Mouse (Mus musculus) forebrain, embryonic 13.5 days (tissue): ENCODE measurements at regions not wholly inside any gene's neighbourhood (a gene's known extent, or its start where the extent isn't known, plus 50 kb on each side); places are given as distances from the start of the nearest gene placed in this dataset.

Experiments
- ATAC-seq: fragments of 200-750 bp; cut with Nextera tagmentation; 2 replicates; pipeline ENCODE4 v1.8.0; 2017
- H3K27ac ChIP-seq: fragments of 300-500 bp; sonication (generic); 2 replicates; pipeline ENCODE4 v1.5.1; 2015; ENCODE audit warnings: inconsistent platforms, mild to moderate bottlenecking, moderate library complexity
- H3K27me3 ChIP-seq: fragments of 300-500 bp; sonication (generic); 2 replicates; pipeline ENCODE4 v1.6.1; 2015; ENCODE audit warnings: mild to moderate bottlenecking, inconsistent platforms
- H3K36me3 ChIP-seq: fragments of 300-500 bp; sonication (generic); 2 replicates; pipeline ENCODE4 v1.6.1; 2015; ENCODE audit warnings: mild to moderate bottlenecking, inconsistent platforms; ENCODE audit not compliant: poor library complexity, severe bottlenecking
- H3K4me1 ChIP-seq: fragments of 300-500 bp; sonication (generic); 2 replicates; pipeline ENCODE4 v1.6.1; 2015; ENCODE audit warnings: inconsistent platforms
- H3K4me2 ChIP-seq: fragments of 300-500 bp; sonication (generic); 2 replicates; pipeline ENCODE4 v1.6.1; 2015; ENCODE audit warnings: inconsistent platforms, mild to moderate bottlenecking, moderate library complexity
- H3K4me3 ChIP-seq: fragments of 300-500 bp; sonication (generic); 2 replicates; pipeline ENCODE4 v1.5.1; 2015; ENCODE audit warnings: mild to moderate bottlenecking, inconsistent platforms
- H3K9ac ChIP-seq: fragments of 300-500 bp; sonication (generic); 2 replicates; pipeline ENCODE4 v1.6.1; 2015; ENCODE audit warnings: mild to moderate bottlenecking, inconsistent platforms
- H3K9me3 ChIP-seq: fragments of 300-500 bp; sonication (generic); replicated peaks from 2 replicates; pipeline ENCODE4 v1.6.1; 2016; ENCODE audit warnings: inconsistent platforms
- WGBS: fragments of 180-500 bp; shearing (Covaris S2); methylation state at CpG from one replicate; pipeline ENCODE4 v1.1.7; 2015; 5-methylcytosine and 5-hydroxymethylcytosine counted together

DNA sequence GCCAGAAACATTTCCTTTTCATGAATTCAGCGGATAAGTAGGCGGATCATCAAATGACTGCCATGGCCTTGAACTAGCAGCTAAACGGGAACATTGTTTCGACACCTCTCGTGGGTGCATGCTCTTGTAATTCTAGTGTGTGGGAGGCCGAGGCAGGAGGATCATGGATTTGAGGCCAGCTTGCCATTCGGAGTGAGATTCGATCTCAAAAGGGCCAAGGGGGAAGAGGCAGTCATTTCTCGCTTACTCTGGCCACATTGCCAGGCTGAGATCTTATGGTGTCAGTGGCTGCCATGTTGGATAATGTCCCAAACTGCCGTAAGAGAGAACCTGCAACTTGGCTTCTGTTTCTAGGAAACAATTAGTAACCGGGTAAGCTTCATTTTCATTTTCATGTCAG is 327.7 kb downstream of the Med13l start:
- Histone ChIP-seq H3K27me3 (no peaks in the 10 kb centered on the region), H3K36me3 (no peaks in the 10 kb centered on the region), H3K9me3 (no peaks in the 10 kb centered on the region), H3K4me2 (no peak overlapping the region), H3K27ac (no peak overlapping the region), H3K4me1 (peaks cover 8% of the 10 kb centered on the region), H3K9ac (no peak overlapping the region), H3K4me3 (no peak overlapping the region)
- ATAC-seq = no peak
- WGBS = 92% methylated on average over 11 of the region's 11 CpGs

DNA sequence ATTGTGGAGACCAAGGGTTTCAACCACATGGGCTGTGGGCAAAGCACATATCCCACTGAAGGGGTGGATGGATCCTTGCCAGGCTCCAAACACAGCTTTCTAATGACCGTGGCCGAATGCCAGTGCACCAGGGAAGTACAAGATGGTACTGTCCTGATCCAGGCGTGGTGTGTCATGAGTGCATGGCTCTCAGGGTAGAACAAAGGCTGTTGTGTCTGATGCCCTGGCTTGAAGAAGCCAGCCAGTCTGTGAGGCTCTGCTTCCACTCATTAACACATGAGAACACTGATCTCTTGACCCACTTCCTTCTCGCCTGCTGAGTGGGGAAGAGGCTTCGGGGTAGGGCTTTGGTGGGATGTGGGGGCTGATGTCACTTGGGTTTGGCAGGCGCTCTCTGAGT is 330.7 kb downstream of the Med13l start:
- no peaks in the 10 kb centered on the region for H3K36me3 ChIP-seq
- no peak overlapping the region for H3K9ac ChIP-seq
- 62% methylated on average over 6 of the region's 6 CpGs for WGBS
- H3K4me2 ChIP-seq = no peak overlapping the region
- no peaks in the 10 kb centered on the region for H3K9me3 ChIP-seq
- peak; percentile 57; the same call in 1 of the 2 replicates for ATAC-seq
- no peak overlapping the region for H3K27ac ChIP-seq
- no peak overlapping the region for H3K4me3 ChIP-seq
- no peaks in the 10 kb centered on the region for H3K27me3 ChIP-seq
- peaks cover 8% of the 10 kb centered on the region for H3K4me1 ChIP-seq

DNA sequence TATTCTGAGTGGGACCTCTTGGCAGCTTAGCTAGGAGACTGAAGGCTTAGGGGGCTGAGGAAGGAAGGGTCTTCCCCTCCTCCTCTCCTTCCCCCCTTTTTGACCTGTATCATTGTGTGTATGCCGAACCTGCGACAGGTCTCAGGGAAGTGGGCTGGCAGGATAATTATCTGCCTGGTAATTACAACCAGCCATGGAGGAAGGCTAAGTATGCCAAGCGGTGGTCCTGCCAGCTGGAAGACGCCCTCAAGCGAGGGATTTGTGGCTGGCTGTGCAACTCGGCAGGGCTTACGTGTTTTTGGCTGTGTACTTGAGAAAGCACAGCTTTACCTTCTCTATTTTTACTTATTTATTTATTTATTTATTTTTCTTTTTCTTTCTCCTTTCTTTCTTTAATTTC is 347.7 kb downstream of the Med13l start:
- WGBS = 62% methylated on average over 7 of the region's 7 CpGs
- Histone ChIP-seq H3K4me3 (no peak overlapping the region), H3K4me2 (no peak overlapping the region), H3K4me1 (no peaks in the 10 kb centered on the region), H3K9ac (no peak overlapping the region), H3K27ac (no peak overlapping the region), H3K27me3 (peaks cover 4% of the 10 kb centered on the region), H3K9me3 (peaks cover 8% of the 10 kb centered on the region), H3K36me3 (no peaks in the 10 kb centered on the region)
- no peak for ATAC-seq

DNA sequence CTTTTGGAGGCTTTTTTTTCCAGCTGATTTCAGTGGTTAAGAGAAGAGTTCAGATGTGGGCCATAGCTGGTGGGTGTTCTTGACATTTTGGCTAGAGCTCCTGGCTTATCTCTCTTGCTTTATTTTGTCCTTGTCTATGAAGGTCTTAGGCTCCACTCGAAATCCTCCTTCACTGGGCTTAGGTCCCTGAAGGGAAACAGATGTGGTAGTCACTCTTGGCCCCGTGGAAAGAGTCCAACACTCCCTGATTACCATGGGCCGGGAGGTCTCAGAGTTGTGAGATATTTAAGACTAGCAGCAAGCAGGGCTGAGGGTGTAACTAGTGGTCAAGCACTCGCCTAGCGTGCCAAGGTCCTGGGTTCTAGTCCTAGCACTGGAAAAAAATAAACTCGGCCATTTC is 349.3 kb downstream of the Med13l start:
- Histone ChIP-seq H3K27me3 (peaks cover 7% of the 10 kb centered on the region), H3K9ac (no peak overlapping the region), H3K36me3 (no peaks in the 10 kb centered on the region), H3K4me3 (no peak overlapping the region), H3K9me3 (no peaks in the 10 kb centered on the region), H3K4me1 (peaks cover 7% of the 10 kb centered on the region), H3K4me2 (no peak overlapping the region), H3K27ac (no peak overlapping the region)
- ATAC-seq = no peak
- 88% methylated on average over 6 of the region's 6 CpGs for WGBS

DNA sequence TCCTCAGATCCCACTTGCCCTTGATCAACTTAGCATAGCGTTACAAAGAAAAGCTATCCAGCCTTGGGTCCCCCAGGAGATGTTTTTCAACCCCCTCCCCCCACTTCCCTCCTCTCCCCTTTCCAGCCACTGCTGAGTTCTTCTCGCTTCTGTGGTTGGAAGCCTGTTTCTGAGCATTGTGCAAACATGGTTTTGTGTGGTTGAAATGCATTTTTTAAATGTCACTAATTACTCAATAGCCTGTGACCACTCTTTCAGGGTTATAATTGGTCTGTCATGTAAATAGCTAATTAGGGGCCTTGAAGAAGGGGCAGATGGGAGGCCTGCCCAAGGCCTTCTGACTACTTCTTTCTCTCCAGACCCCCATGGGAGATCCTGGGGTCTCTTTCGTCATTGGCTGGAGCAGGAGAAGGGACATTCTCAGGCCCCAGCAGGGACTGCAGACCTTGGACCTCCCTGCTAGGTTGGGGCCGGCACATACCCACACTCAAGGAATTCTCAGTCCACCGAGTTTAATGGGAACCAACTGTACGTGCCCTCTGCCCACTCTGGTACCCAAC is 353.8 kb downstream of the Med13l start:
- H3K27ac ChIP-seq = no peak overlapping the region
- no peak for ATAC-seq
- H3K4me3 ChIP-seq = no peak overlapping the region
- H3K9me3 ChIP-seq = no peaks in the 10 kb centered on the region
- H3K9ac ChIP-seq = no peak overlapping the region
- peaks cover 14% of the 10 kb centered on the region for H3K27me3 ChIP-seq
- 41% methylated on average over 6 of the region's 6 CpGs for WGBS
- no peaks in the 10 kb centered on the region for H3K36me3 ChIP-seq
- H3K4me2 ChIP-seq = no peak overlapping the region
- H3K4me1 ChIP-seq = peaks cover 7% of the 10 kb centered on the region

DNA sequence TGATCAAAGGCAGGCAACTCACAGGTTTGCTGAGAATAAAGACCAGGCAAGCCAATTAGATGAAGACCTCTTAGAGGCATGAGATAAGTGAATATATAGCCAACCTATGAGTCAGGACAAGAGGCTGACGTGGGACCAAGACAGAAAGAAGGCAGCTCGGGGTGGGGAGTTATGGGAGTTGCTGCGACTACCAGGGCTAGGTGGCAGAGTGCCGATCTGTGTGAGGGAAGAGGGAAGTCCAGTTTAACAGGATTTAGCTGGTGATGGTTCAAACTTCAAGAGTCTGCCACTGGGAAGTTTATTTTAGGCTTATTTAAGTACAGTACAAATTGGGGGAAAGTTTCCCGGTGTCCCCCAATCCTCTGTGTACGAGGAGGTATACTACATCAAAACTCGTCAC is 362.9 kb downstream of the Med13l start:
- no peak overlapping the region for H3K4me2 ChIP-seq
- H3K27me3 ChIP-seq = peaks cover 20% of the 10 kb centered on the region
- WGBS = 91% methylated on average over 7 of the region's 7 CpGs
- ATAC-seq = no peak
- no peak overlapping the region for H3K4me3 ChIP-seq
- H3K9ac ChIP-seq = no peak overlapping the region
- no peaks in the 10 kb centered on the region for H3K9me3 ChIP-seq
- no peaks in the 10 kb centered on the region for H3K36me3 ChIP-seq
- H3K4me1 ChIP-seq = no peaks in the 10 kb centered on the region
- no peak overlapping the region for H3K27ac ChIP-seq

DNA sequence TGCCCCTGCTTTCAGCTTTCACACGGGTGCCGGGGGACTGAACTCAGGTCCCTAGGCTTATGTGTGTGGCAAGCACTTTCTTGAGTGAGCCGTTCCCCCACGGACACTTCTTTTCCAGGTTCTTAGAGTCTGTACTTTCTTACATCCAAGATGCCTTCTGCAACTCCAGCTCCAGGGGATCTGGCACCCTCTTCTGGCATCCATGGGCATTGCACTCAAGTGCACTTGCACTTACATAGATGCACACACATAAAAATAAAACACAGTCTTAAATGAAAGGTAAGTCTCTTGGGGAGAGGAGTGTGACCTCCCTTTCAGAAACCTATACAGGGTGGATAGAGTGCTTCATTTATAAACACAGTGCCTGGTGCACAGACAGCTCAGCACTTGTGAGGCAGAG is 368.6 kb downstream of the Med13l start:
- Histone ChIP-seq H3K4me2 (no peak overlapping the region), H3K4me1 (peaks cover 5% of the 10 kb centered on the region; the same call in 1 of the 2 replicates), H3K9ac (no peak overlapping the region), H3K27me3 (peaks cover 33% of the 10 kb centered on the region), H3K36me3 (no peaks in the 10 kb centered on the region), H3K9me3 (no peaks in the 10 kb centered on the region), H3K4me3 (no peak overlapping the region), H3K27ac (no peak overlapping the region)
- ATAC-seq = no peak
- 96% methylated on average over 4 of the region's 4 CpGs for WGBS

DNA sequence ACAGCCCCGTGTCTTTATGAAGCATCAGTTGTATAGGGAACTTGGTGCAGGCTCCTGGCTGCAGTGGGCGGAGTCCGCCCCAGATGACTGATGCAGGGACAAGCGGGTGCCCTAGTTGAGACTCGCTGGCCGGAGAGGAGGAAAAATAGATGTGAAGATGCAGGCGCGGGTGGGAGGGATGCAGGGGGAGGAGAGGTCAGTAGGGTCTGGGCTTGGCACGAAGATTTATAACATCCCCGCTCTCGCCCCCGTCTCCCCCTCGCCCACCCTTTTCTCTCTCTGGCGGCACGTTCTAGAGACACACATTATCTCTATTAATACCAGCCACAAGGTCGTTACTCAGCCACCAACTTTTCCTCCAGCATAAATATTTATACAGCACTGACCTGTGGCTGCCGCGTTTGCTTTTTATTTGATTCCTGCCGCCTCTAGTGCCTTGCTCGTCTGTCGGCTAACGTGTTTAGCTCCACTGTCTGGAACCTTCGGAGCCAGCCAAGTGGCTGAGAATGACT is 369.6 kb downstream of the Med13l start:
- H3K36me3 ChIP-seq = no peaks in the 10 kb centered on the region
- H3K9me3 ChIP-seq = no peaks in the 10 kb centered on the region
- no peak overlapping the region; the same call in 1 of the 2 replicates for H3K9ac ChIP-seq
- H3K4me2 ChIP-seq = peak overlapping the region; percentile 50
- WGBS = 24% methylated on average over 23 of the region's 23 CpGs
- no peak overlapping the region for H3K27ac ChIP-seq
- ATAC-seq = no peak
- peaks cover 35% of the 10 kb centered on the region for H3K27me3 ChIP-seq
- peaks cover 5% of the 10 kb centered on the region; the same call in 1 of the 2 replicates for H3K4me1 ChIP-seq
- peak overlapping the region; percentile 19 for H3K4me3 ChIP-seq

DNA sequence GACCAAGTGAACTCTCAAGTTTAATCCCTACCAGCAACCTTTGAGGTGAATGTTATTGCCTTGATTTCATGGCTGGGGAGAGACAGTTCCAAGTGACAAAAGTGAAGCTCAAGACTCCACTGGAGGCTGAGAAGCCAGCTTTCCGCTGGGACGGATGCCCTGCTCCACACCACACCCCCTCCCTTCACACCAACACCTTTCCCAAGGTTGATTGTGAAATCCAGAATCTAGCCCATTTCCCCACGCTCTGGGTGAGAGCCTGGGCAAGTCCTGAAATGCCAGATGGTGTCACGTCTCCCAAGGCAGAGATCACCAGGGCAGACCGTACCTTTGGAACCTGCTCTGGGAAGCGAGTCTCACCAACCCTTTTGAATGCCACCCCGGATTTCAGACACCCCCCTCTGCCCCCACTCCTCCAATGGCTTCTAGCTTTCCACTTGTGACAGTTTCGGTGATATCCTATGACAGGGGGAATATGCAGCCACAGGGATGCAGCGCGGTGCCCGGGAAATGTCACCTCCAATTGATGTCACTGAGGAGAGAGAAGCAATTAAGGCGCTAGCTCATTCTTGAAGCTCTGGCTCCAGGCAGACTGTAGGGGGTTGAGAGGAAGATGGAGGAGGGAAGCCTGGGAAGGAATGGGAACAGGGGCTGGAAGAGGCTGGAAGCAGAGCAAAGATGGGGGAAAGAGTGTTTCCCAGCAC is 379.0 kb downstream of the Med13l start:
- no peak for ATAC-seq
- WGBS = 85% methylated on average over 12 of the region's 12 CpGs

DNA sequence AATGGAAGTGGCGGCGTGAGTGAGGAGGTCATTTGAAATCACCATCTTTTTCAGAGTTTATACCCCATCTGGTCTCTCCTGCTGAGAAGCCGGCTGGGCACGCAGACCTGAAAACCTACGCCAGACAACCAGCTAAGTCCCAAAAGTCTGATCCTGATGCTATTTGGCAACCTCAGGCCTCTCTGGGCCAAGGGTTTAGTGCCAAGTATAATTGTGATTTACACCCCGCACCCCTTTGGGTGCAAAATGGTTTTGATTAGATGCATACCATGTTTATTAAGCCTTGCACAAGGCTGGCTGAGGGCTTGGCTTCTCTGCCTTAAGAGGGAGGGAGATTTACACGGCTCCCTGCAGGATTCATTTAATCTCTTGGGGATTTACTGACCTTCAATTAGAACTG is 383.8 kb downstream of the Med13l start:
- Histone ChIP-seq H3K9me3 (no peaks in the 10 kb centered on the region), H3K36me3 (no peaks in the 10 kb centered on the region), H3K9ac (no peak overlapping the region), H3K4me2 (no peak overlapping the region), H3K27ac (no peak overlapping the region), H3K4me3 (no peak overlapping the region), H3K27me3 (peaks cover 29% of the 10 kb centered on the region), H3K4me1 (peaks cover 20% of the 10 kb centered on the region)
- WGBS = 5% methylated on average over 7 of the region's 7 CpGs
- no peak; the same call in 1 of the 2 replicates for ATAC-seq

More for the DNA sequence above, 379.0 kb downstream of the Med13l start:
- Histone ChIP-seq H3K27ac (no peak overlapping the region), H3K36me3 (no peaks in the 10 kb centered on the region), H3K4me2 (no peak overlapping the region), H3K4me1 (peaks cover 6% of the 10 kb centered on the region; the same call in 1 of the 2 replicates), H3K9me3 (no peaks in the 10 kb centered on the region), H3K4me3 (no peak overlapping the region), H3K27me3 (peaks cover 29% of the 10 kb centered on the region), H3K9ac (no peak overlapping the region)

DNA sequence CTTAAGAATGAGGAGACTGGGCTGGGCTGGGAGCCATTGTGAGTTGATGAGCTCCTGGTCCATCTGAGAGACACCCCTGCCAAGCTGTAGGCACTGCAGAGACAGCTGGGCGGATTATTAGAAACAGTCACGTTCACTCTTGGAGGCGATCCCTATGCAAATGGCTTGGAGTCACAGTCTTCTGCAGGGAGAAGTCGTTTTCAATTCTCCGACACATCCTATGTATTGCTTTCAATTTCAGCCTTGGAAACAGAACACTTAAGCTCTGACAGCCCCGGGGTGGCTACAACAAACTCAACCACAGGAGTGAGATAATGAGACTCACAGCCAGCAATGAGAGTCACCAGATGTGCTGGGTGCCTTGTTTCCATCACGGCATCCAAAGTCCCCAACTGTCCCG is 385.6 kb downstream of the Med13l start:
- 0 out of 2 replicates have a peak overlapping the region, but pooled peaks have one; percentile 12 for H3K4me2 ChIP-seq
- peaks cover 20% of the 10 kb centered on the region for H3K4me1 ChIP-seq
- H3K27me3 ChIP-seq = peaks cover 26% of the 10 kb centered on the region; the same call in 1 of the 2 replicates
- no peak for ATAC-seq
- no peak overlapping the region for H3K4me3 ChIP-seq
- 12% methylated on average over 8 of the region's 8 CpGs for WGBS
- no peaks in the 10 kb centered on the region for H3K36me3 ChIP-seq
- H3K9me3 ChIP-seq = no peaks in the 10 kb centered on the region
- H3K27ac ChIP-seq = no peak overlapping the region
- no peak overlapping the region for H3K9ac ChIP-seq

DNA sequence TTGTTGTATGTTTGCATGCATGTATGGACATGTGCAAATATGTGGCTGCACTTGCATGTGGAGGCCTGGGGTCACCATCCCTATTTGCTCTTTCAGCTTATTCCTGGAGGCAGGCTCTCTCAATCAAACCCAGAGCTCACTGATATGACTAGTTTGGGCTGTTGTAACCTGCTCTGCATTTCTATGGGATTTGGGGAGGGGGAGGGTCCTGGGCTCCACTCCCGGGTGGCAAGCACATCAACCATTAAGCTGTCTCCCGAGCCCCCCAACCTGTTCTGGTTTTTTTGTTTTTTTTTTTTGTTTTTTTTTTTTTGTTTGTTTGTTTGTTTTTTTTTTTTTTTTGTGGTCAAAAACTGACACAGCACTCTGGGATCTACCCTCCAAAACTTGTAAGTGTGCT is 386.5 kb downstream of the Med13l start:
- H3K4me2 ChIP-seq = no peak overlapping the region
- no peak overlapping the region for H3K4me3 ChIP-seq
- no peak overlapping the region for H3K27ac ChIP-seq
- no peak overlapping the region for H3K9ac ChIP-seq
- H3K9me3 ChIP-seq = no peaks in the 10 kb centered on the region
- H3K4me1 ChIP-seq = peaks cover 20% of the 10 kb centered on the region
- H3K36me3 ChIP-seq = no peaks in the 10 kb centered on the region
- peaks cover 26% of the 10 kb centered on the region; the same call in 1 of the 2 replicates for H3K27me3 ChIP-seq
- WGBS = 20% methylated on average over 2 of the region's 2 CpGs
- ATAC-seq = no peak
